12 mouse cellular contexts compared by ENCODE assay signal in genomic region chr4:70078206-70078605, GRCm38 (mm10).
DNase-seq lines count a peak whose midpoint lies in the region.
"Had no signal": no experiment of that assay in that cellular context is flagged by ENCODE, and none has a peak within 500 bp of the region (broad histone marks: within the 10 kb centered on the region; RNA-seq: fewer than 3 reads in every experiment).

No protein-coding gene starts in this region.

- peak; percentile 30 to 54 for DNase-seq in cerebellum, postnatal 10 days
- no peak for DNase-seq in cerebellum, adult 9-11 months
- DNase-seq in cerebellum, postnatal 25 days = peak; percentile 30 to 52
- no peak for DNase-seq in cerebellum, adult 8-10 months
- DNase-seq in heart, adult 11 months = peak; percentile 10
- no peak for DNase-seq in heart, postnatal 25 days (ENCODE audit: low spot score)
- DNase-seq: adrenal gland, adult 8-10 months; adrenal gland, postnatal 14 days; adrenal gland, postnatal 36 days; B cell, adult 2 months; cerebellum, adult 11 months; embryo, embryonic 11 days had no signal

- intact Hi-C loops in heart, postnatal 25 days (cut with DNase I) = no loop called here

Comparison
In these comparisons a context has a peak if more than half of its experiments do, and no peak if none do; other contexts are left out.
1. DNase-seq: peak in cerebellum, postnatal 10 days (2 of 2), cerebellum, postnatal 25 days (2 of 2) and heart, adult 11 months (single experiment); none in cerebellum, adult 9-11 months (single experiment), cerebellum, adult 8-10 months (single experiment) and heart, postnatal 25 days (single experiment).